Mouse (Mus musculus) brain, embryonic 14.5 days (tissue): ENCODE data around the gene Rapgefl1.

Source experiments
- CTCF ChIP-seq: fragments of 200-500 bp; IDR thresholded peaks from 2 replicates; pipeline ENCODE4 v1.5.1; 2012; ENCODE audit warnings: inconsistent platforms, mild to moderate bottlenecking, moderate library complexity, borderline replicate concordance; ENCODE audit not compliant: insufficient read depth, insufficient read length; ENCODE audit errors: extremely low read depth
- POLR2A ChIP-seq: fragments of 200-500 bp; IDR thresholded peaks from 2 replicates; pipeline ENCODE4 v1.6.1; 2012; ENCODE audit warnings: mild to moderate bottlenecking, inconsistent platforms, borderline replicate concordance; ENCODE audit not compliant: poor library complexity, insufficient read depth, insufficient read length, severe bottlenecking; ENCODE audit errors: extremely low read depth

- TF ChIP-seq CTCF = no peak
- no peak for TF ChIP-seq POLR2A
Measured at GRCm38 (mm10) chr11:98871416-98871815, 34.8 kb downstream of the Rapgefl1 start.
